Mouse (Mus musculus) thymus, adult 2 months (tissue): Measurements from ENCODE around the gene Arap1.

Source experiments
- CTCF ChIP-seq: fragments of 200-500 bp; IDR thresholded peaks from 2 replicates; pipeline ENCODE4 v1.5.1; 2012; ENCODE audit warnings: mild to moderate bottlenecking, control low read depth, low read length, moderate library complexity, borderline replicate concordance; ENCODE audit not compliant: control insufficient read depth, poor library complexity, insufficient read depth; ENCODE audit errors: extremely low read depth
- POLR2A ChIP-seq: fragments of 200-500 bp; IDR thresholded peaks from 2 replicates; pipeline ENCODE4 v1.6.1; 2012; ENCODE audit warnings: mild to moderate bottlenecking, low read length, control low read depth, moderate library complexity; ENCODE audit not compliant: control insufficient read depth, poor library complexity, insufficient read depth; ENCODE audit errors: extremely low read depth

DNA sequence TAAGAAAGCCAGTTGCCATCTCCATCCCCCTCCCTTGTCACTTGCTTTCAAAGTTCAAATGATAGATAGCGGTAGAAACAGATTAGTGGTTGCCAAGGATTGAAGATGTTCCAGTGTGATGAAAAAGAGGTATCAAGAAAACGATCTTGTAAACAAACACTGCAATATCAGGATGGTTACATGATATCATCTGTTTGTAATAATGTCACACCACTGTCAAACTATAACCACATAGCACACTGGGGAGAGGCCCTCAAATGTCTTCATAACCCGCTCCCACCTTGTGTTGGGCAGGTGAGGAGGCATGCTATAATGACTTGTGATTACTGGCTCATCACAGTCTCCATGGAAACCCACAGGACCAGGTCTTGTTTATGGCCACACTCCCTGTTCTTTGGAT, 49.5 kb upstream of the Arap1 start:
- no peak for TF ChIP-seq CTCF
- TF ChIP-seq POLR2A: no peak
